Mouse (Mus musculus): Measurements from ENCODE around the gene Nrxn2.

Nrxn2 gene

DNA sequence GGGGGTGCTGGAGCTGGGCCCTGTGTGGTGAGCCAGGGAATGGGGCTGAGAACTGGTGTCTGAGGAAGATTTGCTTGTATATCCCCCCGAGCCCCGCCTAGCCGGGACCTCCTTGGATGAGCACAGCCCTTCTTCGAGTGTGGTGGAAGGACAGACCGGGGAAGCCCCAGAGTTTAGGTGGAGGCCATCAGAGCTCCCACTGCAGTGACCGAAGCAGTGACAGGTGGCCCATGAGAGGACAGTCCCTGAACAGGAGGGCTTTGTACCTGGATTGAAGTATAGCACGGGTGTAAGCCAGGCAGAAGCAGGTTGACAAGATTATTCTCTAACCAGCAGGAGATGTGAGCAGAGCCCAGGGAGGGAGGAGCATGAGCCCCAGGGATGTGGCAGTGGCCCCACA, 31.3 kb downstream of the Nrxn2 start:
- DNase-seq (ENCODE audit: extremely low read depth, low read depth): no peak

DNA sequence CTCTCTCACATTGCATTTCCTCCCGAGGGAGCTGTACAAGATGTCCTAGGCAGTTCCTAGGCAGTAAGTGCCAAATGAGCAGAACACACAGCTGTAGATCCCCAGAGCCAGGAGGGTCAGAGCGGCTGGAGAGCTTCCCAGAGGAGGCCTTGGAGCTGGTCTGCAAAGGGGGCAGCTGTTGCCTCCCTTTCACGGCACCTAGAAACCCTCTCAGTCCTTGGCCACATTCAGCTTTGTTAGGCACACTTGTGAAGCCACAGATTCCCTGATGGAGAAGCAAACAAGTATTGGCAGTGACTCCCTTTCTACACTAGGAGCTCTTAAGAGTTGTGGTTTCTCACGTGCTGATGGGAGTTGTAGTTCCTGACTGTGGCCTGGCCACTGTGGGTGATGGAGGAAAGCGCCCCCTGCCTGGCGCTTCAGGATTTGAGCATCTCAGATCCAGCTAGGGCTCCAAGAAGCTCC, 33.5 kb downstream of the Nrxn2 start:
- peak; percentile 75 for DNase-seq (ENCODE audit: extremely low read depth, low read depth)

DNA sequence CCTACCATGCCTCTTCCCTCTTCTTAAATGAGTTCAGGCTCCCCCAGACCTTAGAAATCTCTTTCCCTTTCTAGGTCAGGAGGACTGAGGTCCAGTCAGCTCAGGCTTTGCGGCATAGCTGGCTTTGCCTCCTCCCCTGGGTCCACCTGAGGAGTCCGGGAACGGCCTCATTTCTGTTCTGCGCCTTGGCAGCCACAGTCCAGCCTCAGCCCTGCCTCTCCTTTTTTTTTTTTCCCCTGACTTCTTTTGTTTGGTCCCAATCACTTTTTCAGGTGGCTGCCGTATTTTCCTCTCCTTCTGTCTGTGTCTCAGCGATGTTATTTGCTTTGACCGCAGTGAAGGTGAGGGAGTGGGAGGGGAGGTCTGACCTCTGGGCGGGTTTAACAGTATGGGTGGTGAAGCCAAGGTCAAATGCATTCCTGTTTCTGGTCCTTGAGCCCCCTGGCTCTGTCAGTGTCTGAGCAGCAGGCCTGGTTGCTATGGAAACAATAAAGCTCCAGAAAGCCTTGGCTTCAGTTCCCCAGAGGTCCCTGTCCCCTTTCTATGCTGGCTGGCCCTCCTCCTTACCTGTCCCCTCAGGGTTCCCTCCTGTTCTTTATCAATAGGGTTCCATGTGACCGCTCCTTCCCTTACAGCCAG, 34.3 kb downstream of the Nrxn2 start:
- DNase-seq (ENCODE audit: extremely low read depth, low read depth): no peak

DNA sequence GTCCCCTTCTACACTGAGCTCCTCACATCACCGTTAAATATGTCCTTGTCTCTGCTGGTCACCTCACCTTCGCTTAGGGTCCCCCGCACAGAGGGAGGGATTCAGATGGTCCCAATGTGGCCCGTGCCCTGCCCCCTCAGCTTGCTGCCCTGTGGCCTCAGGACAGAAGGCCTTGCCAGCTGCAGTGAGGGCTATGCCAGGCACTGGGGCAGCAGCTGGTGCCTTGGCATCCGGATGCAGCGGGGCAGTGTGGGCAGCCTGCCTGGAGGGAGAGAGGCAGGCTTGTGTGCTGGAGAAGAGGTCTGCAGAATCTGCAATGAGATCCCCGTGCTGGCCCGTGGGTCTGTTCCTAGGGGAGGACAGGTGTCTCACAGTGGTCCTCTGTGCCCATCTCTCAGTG, 34.8 kb downstream of the Nrxn2 start:
- DNase-seq (ENCODE audit: extremely low read depth, low read depth): no peak

DNA sequence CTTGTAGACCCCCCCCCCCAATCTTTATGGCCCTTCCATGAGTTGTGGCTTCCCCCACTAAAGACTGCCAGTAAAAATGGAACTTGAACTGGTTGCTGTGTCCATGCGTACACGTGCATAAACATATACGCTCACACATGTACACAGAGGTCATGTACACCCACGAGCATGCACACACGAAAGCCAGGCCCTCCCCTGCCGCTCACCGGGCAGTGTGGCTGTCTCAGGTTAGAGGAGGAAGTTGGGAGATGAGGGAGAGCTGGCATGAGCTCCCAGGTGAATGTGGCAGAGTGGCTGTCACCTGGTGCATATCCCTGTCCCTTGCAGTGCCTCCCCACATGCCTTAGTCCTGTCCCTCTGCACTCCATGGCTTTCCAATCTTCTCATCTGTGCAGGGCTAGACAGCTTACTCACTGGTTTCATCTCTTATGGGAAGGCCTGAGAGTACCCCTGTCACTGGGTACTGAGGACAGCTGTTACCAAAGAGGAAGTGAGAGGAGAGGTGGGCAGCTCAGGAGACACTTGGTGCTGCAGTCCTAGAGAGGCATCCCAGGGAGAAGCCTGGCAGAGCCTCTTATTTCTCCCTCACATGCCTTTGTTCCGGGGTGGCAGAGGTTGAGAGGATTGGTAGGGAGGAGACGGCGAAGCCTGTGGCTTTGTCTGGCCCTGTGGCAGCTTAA, 35.6 kb downstream of the Nrxn2 start:
- DNase-seq (ENCODE audit: extremely low read depth, low read depth): no peak

DNA sequence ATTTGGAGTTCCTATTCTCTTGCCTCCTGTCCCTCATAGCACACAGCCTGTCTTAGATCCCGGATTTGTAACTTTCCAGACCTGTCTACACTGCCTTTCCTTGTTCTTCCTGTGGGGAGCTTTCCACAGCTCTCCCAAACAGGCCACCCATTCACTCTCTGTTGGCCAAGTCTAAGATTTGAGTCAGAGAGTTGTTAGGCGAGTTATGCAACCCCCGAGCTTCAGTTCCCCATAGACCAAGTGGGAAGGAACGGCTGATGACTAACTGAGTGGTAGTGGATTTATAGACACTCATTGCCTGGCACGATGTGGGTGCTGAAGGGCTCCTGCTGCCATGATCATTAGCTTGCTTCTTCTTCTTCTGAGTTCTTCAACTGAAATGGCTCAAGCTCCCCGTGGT, 41.0 kb downstream of the Nrxn2 start:
- DNase-seq (ENCODE audit: extremely low read depth, low read depth): no peak

DNA sequence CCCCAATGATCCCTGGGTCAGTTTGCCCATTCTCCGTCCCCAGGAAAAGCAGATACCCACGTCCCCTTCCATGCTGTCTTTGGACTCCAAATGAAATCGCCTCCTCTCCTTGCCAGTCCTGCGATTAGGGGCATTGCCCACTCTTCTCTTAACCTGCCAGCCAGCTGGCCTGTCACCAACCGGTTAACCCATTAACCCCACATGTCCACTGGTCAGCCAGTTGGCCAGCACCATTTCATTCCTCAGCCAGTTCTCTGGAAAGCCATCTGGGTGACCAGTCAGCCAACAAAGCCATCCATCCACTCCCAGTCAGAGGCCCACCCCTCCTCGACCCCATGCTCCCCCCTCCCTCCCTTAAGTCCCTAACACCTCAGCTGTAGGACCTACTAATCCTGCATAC, 44.3 kb downstream of the Nrxn2 start:
- no peak for DNase-seq (ENCODE audit: extremely low read depth, low read depth)

DNA sequence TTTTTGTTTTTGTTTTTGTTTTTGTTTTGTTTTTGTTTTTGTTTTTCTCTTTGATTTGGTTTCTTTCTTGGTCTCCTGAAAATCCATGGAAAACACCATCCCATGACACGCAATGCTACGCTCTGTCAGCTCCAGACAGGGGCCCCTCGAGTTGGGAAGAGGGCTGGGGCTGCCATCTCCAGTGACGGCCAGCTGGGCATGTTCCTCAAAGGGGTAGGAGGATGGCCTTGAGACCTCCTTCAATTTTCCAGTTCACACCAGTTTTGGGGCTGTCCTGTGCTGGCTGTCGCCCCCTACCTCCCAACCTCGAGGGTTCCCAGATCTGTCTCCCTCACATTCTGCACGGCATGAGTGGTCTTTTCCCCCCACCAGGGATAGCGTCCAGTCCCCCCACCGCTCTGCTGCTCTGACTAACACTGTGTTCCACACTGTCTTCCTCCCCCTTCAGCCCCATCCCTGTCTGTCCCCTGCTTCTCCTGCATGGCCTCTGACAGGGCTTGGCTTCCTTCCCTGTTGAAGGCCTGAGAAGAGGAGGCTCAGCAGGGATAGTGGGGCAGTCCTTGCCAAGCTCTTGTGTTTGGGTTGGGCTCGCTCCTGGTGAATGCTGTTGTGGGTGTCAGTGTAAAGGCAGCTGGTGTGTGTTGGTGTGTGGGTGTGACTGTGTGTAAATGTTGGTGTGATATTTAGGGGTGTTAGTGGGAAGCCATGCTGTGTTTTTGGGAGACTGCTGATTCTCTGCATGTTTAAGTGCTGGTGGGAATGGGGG, 46.0 kb downstream of the Nrxn2 start:
- no peak for DNase-seq (ENCODE audit: extremely low read depth, low read depth)

DNA sequence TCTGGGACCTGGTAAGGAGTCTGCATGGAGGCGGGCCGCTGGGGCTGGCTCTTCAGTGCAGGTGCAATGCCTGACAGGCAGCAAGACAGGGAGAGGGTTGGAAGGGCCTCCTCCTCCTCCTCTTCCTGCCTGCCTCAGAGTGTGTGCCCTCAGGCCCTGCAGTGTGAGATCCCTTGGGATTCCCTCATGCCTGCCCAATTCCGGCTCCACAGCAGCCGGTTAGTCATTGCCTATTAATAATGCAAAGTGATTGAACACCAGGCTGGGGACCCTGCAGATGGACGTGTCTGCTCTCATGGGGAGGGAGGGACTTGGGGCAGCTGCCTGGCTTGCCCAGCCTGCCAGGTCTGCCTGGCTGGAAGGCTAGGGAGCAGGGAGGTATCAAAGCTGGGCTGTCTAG, 46.6 kb downstream of the Nrxn2 start:
- DNase-seq (ENCODE audit: extremely low read depth, low read depth): no peak

DNA sequence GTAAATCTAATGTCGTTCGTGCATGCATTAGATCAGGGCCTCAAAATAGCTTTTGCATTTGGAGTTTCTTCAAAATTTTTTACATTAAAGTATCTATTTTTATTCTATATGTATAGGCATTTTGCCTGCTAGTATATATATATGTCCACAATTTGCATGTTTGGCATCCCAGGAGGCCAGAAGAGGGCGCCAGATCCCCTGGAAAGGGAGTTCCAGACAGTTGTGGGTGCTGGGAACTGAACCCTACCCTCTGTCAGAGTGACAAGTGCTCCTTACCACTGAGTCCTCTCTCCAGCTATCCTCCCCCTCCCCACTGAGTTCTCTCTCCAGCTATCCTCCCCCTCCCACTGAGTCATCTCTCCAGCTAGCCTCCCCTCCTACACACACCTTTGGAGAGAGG, 48.4 kb downstream of the Nrxn2 start:
- no peak for DNase-seq (ENCODE audit: extremely low read depth, low read depth)

DNA sequence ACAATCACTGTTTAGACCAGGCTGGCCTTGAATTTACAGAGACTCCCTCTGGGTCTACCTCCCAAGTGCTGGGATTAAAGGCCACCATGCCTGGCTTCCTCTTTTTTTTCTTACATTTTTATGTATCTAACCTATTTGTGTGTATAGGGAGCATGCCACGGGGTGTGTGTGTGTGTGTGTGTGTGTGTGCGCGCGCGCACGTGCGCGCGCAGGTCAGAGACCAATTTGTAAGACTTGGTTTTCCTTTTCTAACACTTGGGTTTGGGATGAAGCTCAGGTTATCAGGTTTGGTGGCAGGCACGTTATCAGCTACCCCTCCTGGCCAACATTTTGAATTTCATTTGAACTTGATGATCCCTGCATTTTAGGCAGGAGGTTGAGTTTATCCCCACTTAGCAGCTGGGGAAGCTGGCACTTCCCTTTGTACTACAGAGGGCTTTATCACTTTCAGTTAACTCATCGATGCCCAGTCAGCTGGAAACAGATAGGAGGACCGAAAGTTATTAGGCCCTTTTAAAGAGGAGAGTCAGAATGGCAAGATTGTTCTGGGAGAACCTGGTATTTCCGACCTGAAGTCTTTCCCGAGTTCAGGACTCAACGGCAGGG, 48.9 kb downstream of the Nrxn2 start:
- DNase-seq (ENCODE audit: extremely low read depth, low read depth): peak; percentile 62

DNA sequence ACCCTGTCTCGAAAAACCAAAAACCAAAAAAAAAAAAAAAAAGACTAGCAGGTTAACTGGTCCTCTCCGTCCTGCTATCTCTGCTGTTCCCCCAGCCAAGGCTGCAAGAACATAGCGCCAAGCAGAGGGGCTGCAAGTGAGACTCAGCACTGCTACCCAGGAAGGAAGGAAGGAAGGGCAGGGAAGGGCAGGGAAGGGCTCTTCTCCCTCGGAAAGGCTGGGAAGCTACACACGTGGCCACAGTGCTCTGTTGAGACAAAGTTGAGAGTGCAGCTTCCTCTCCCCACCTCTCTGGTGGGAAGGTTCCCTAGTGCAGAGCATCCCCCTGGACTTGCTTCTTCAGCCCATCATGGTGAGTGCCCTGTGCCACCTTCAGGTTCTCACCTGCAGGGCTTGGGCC, 53.1 kb downstream of the Nrxn2 start:
- DNase-seq (ENCODE audit: extremely low read depth, low read depth): no peak

DNA sequence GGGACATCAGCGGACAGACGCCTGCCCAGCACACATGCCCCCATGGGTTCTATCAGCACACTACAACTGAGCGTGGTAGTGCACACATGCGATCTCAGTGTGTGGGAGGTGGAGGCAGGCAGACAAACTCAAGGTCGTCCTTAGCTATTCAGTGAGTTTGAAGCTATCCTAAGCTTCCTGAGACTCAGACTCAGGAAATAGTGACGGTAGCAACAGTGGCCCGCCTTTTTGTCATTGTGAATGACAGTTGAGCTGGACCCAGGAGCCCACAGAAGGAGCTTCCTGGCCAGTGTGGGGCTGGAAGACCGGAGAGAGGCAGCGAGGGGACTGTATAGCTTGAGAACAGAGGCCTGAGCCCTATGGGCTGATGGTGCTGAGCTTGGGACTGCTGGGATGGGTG, 54.3 kb downstream of the Nrxn2 start:
- no peak for DNase-seq (ENCODE audit: extremely low read depth, low read depth)

DNA sequence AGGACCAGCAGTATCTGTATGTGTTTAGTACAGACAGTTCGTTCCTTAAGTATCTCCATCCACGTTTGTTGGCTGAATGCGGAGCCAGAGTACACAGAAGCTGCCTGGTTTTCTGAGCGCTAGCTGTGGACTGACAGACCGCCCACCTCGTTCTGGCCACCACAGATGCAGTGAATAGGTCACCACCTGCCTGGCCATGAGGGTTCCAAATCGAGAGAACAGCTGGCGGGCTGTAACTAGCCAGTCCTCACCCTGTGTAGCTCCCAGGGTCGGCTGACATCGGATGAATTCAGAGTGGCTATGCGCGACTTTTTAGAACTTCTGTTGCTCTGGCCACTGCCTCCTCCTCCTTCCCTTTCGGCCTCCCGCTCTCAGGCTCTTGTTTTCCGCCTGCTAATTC, 56.2 kb downstream of the Nrxn2 start:
- no peak for DNase-seq (ENCODE audit: extremely low read depth, low read depth)

DNA sequence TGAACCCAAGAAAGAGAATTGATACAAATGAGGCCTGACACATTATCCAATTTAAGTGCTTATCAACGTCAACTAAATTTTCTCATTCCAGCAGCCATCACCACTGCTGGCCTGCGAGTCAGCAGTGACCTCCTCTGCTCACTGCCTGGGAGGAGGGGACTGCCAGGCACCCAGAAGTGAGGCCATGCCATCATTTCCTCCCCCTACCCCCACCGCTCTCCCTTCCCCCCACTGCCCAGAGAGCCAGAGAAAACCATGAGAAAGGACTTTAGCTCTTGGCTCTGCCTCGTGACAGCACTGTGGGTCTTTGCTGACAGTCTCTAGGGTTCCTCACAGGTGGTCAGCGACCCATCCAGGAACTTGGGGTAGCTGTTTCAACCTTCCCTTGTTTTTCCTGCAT, 56.6 kb downstream of the Nrxn2 start:
- DNase-seq (ENCODE audit: extremely low read depth, low read depth): no peak

DNA sequence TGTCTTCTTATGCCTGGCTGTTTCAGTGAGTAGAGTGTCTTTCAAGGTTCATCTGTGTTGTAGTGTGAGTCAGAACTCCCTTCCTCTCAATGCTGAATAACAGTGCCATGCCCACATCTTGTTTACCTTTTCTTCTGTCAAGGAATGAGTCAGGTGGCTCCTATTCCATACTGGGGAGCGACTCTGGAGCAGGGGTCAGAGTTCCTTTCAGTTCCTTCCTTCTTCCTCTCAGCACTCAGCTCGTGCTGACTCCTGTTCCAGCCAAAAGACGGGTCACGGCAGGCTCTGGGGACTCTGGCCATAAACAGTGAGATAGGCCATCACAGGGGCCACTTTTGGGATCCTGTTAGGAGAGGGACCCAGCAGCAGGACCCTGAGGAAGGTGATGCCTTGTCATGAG, 58.5 kb downstream of the Nrxn2 start:
- DNase-seq (ENCODE audit: extremely low read depth, low read depth): no peak

DNA sequence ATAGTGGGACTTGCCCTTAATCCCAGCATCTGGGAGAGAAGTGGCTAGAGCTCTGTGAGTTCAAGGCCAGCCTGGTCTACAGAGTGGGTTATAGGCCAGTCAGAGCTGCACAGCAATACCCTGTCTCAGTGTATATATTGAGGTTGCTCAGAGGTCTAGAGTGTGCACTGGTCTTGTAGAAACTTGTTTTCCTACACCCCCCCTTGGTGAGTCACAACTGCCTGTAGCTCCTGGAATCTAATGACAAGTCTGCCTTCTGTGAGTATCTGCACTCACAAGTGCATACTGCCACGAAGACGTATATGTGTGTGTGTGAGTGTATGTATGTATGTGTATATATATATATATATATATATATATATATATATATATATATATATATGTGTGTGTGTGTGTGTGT, 60.0 kb downstream of the Nrxn2 start:
- DNase-seq (ENCODE audit: extremely low read depth, low read depth): no peak

DNA sequence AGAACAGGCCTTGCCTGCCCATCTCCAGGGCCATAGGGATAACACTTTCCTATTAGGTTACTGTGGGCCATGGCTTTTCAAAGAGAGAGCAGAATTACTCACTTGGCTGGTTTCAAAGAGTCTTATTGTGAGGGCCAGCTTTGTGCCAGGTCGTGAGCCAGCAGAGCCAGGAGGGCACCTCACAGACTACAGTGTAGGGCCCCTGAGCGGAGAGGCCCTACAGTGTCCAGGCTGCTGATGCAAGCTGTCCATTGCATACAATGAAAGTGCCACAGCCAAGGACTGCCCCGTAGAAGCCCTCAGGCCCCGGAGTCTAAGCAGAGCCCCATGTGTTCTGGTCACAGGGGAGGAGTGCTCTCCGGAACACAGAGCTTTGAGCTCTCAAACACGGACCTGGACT, 64.4 kb downstream of the Nrxn2 start:
- no peak for DNase-seq (ENCODE audit: extremely low read depth, low read depth)

DNA sequence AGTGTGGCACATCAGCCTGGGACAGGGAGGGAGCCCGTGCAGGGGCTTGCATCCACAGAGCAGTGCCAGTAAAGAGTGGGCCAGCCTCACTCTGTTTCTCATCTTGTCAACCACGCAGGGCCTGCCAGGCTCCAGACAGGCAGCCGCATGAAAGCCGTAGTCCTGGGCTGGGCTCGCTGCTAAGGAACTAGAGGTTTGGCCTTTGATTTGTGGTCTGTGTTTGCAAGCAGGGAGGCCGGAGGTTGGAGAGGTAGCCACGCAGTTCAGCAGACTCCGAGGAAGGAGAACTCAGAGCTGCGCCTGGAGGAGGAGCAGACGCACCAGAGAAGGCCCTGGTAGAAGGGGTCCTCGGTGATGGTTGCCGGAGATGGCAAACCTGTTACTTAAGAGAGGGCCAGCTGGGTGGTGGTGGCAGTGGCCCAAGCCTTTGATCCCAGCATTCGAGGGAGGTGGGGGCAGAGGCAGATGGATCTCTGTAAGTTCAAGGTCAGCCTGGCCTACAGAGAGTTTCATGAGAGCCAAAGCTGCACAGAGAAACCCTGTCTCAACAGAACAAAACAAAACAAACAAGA, 66.6 kb downstream of the Nrxn2 start:
- no peak for DNase-seq (ENCODE audit: extremely low read depth, low read depth)

DNA sequence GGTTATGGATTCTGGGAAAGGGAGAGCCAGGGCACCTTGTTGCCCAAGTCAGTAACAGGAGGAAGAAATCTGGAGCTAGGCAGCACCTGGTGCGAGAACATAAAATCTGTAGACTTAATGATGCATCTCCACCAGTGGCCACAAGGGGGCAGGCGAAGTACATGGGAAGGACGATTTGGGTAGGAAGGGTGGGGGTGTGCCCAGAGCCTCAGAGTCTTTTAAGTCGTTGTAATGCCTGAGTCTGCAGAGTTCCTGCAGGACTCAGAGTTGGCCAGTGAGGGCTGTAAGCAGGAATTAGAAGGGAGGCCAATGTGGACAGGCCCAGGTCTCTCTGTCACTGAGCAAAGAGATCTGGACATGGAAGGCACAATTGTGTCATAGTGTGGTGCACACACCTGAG, 70.5 kb downstream of the Nrxn2 start:
- DNase-seq (ENCODE audit: extremely low read depth, low read depth): peak; percentile 45

DNA sequence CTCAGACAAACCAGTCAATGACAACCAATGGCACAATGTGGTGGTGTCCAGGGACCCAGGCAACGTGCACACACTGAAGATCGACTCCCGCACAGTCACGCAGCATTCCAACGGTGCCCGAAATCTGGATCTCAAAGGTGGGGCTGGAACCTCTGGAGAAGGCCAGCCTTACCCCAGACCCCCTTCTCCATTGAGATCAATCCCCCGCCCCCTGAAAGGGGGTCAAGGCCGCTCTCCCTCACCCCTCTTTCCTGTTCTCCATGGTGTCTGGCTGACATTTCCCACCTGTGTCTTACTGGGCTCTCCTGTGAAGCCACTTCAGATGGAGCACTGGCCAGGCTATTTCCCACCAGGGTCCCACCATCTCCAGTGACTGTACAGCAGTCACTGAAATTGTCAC, 73.0 kb downstream of the Nrxn2 start:
- no peak for DNase-seq (ENCODE audit: extremely low read depth, low read depth)

DNA sequence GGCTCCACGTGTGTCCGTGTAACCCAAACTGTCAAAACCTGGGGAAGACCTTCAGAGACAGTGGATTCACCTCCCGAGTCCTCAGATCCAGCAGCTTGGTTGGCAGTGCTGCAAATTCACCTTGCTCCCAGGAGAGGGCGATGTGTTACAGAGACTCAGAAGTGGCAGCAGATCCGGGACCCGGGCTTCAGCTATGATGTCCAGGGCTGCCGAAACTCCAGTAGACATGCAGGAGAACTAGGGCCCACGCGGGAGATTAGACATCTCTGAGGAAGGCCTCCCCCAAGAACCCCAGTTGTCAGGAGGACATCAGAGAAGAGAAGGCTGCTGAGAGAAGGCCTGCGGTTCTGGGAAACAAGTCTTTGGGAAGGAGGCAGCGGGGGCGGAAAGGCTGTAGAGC, 73.6 kb downstream of the Nrxn2 start:
- no peak for DNase-seq (ENCODE audit: extremely low read depth, low read depth)

Data from MEL-GATA-1-ER (cell line).